Mouse (Mus musculus) hindbrain, postnatal 0 days (tissue): ENCODE measurements at regions not wholly inside any gene's neighbourhood (a gene's known extent, or its start where the extent isn't known, plus 50 kb on each side); places are given as distances from the start of the nearest gene placed in this dataset.
A peak's percentile ranks its signal among the peaks of the same experiment; 100 is the strongest.

Source experiments
- ATAC-seq: fragments of 200-750 bp; cut with Nextera tagmentation; 2 replicates; pipeline ENCODE4 v1.8.0; 2017; ENCODE audit warnings: mild to moderate bottlenecking, moderate TSS enrichment, moderate library complexity
- DNase-seq: peaks from one replicate; pipeline ENCODE4 v3.0.0-alpha.2; 2015; ENCODE audit warnings: low spot score
- H3K27ac ChIP-seq: fragments of 300-500 bp; sonication (generic); 2 replicates; pipeline ENCODE4 v1.5.1; 2014; ENCODE audit warnings: mild to moderate bottlenecking
- H3K27me3 ChIP-seq: fragments of 300-500 bp; sonication (generic); 2 replicates; pipeline ENCODE4 v1.6.1; 2014; ENCODE audit warnings: low read length, mixed read lengths; ENCODE audit not compliant: insufficient read depth
- H3K36me3 ChIP-seq: fragments of 300-500 bp; sonication (generic); 2 replicates; pipeline ENCODE4 v1.6.1; 2014; ENCODE audit warnings: low read length, mixed read lengths; ENCODE audit not compliant: insufficient read depth
- H3K4me1 ChIP-seq: fragments of 300-500 bp; sonication (generic); 2 replicates; pipeline ENCODE4 v1.6.1; 2014; ENCODE audit warnings: antibody characterized with exemption, low read length, mixed read lengths; ENCODE audit not compliant: insufficient read depth
- H3K4me2 ChIP-seq: fragments of 300-500 bp; sonication (generic); 2 replicates; pipeline ENCODE4 v1.6.1; 2014; ENCODE audit warnings: low read depth, mild to moderate bottlenecking, low read length, moderate library complexity, mixed read lengths
- H3K4me3 ChIP-seq: fragments of 300-500 bp; sonication (generic); 2 replicates; pipeline ENCODE4 v1.5.1; 2014; ENCODE audit warnings: low read length
- H3K9ac ChIP-seq: fragments of 300-500 bp; sonication (generic); replicated peaks from 2 replicates; pipeline ENCODE4 v1.6.1; 2014; ENCODE audit warnings: mild to moderate bottlenecking, low read length, moderate library complexity, mixed read lengths
- H3K9me3 ChIP-seq: fragments of 300-500 bp; sonication (generic); 2 replicates; pipeline ENCODE4 v1.6.1; 2016; ENCODE audit warnings: low read length, mixed read lengths
- CTCF ChIP-seq: IDR thresholded peaks from 2 replicates; pipeline ENCODE4 v1.5.1; 2016; ENCODE audit warnings: antibody characterized with exemption, control low read depth, low read depth
- WGBS: fragments of 180-500 bp; shearing (Covaris S2); extraction: QIAGEN DNeasy Blood & Tissue Kit; methylation state at CpG from one replicate; pipeline ENCODE4 v1.1.7; 2014; 5-methylcytosine and 5-hydroxymethylcytosine counted together

- no peak overlapping the region for H3K27ac ChIP-seq
- no peaks in the 10 kb centered on the region for H3K9me3 ChIP-seq
- H3K27me3 ChIP-seq: no peaks in the 10 kb centered on the region
- H3K9ac ChIP-seq: no peak overlapping the region
- H3K36me3 ChIP-seq: no peaks in the 10 kb centered on the region
- H3K4me3 ChIP-seq: no peak overlapping the region
- no peak overlapping the region for H3K4me2 ChIP-seq
- H3K4me1 ChIP-seq: 0 out of 2 replicates have a peak, but pooled peaks cover 4% of the 10 kb centered on the region
- WGBS: 39% methylated on average over 8 of the region's 8 CpGs
- ATAC-seq: peak; percentile 54
- no peak for DNase-seq
- TF ChIP-seq CTCF: no peak
Observed at GRCm38 (mm10) chr5:100259803-100260693, 100.4 kb upstream of the Tmem150c start.

- Histone ChIP-seq H3K4me1 (0 out of 2 replicates have a peak, but pooled peaks cover 4% of the 10 kb centered on the region), H3K36me3 (no peaks in the 10 kb centered on the region), H3K9ac (no peak overlapping the region), H3K9me3 (no peaks in the 10 kb centered on the region), H3K27ac (no peak overlapping the region), H3K27me3 (no peaks in the 10 kb centered on the region), H3K4me2 (0 out of 2 replicates have a peak overlapping the region, but pooled peaks have one; percentile 10), H3K4me3 (no peak overlapping the region)
- no peak for TF ChIP-seq CTCF
- 39% methylated on average over 12 of the region's 12 CpGs for WGBS
- DNase-seq (peak; percentile 77), ATAC-seq (peak; percentile 50)
Observed at GRCm38 (mm10) chr5:100258952-100259710, 99.5 kb upstream of the Tmem150c start.

- Histone ChIP-seq H3K4me3 (no peak overlapping the region), H3K4me1 (0 out of 2 replicates have a peak, but pooled peaks cover 4% of the 10 kb centered on the region), H3K9me3 (no peaks in the 10 kb centered on the region), H3K9ac (no peak overlapping the region), H3K36me3 (no peaks in the 10 kb centered on the region), H3K4me2 (no peak overlapping the region), H3K27ac (no peak overlapping the region), H3K27me3 (no peaks in the 10 kb centered on the region)
- DNase-seq (no peak), ATAC-seq (no peak)
- 80% methylated on average over 9 of the region's 9 CpGs for WGBS
- no peak for TF ChIP-seq CTCF
Observed at GRCm38 (mm10) chr5:100255276-100255675, 95.7 kb upstream of the Tmem150c start.

- DNase-seq: no peak
- Histone ChIP-seq H3K36me3 (no peaks in the 10 kb centered on the region), H3K9me3 (no peaks in the 10 kb centered on the region), H3K27ac (no peak overlapping the region), H3K9ac (no peak overlapping the region), H3K27me3 (no peaks in the 10 kb centered on the region), H3K4me2 (no peak overlapping the region), H3K4me1 (no peaks in the 10 kb centered on the region), H3K4me3 (no peak overlapping the region)
- no peak for TF ChIP-seq CTCF
- no peak for ATAC-seq
- 96% methylated on average over 6 of the region's 6 CpGs for WGBS
Observed at GRCm38 (mm10) chr5:100252036-100252435, 92.4 kb upstream of the Tmem150c start.

- no peaks in the 10 kb centered on the region for H3K9me3 ChIP-seq
- ATAC-seq (no peak), DNase-seq (no peak)
- 0 out of 2 replicates have a peak, but pooled peaks have one; percentile 9 for TF ChIP-seq CTCF
- H3K4me3 ChIP-seq: no peak overlapping the region
- H3K4me1 ChIP-seq: no peaks in the 10 kb centered on the region
- no peak overlapping the region for H3K27ac ChIP-seq
- H3K27me3 ChIP-seq: no peaks in the 10 kb centered on the region
- no peak overlapping the region for H3K4me2 ChIP-seq
- no peaks in the 10 kb centered on the region for H3K36me3 ChIP-seq
- 65% methylated on average over 3 of the region's 3 CpGs for WGBS
- no peak overlapping the region for H3K9ac ChIP-seq
Observed at GRCm38 (mm10) chr5:100249757-100250156, 90.1 kb upstream of the Tmem150c start.

GRCm38 (mm10) chr5:100248611-100249010 is 89.0 kb upstream of the Tmem150c start:
- DNase-seq (no peak), ATAC-seq (no peak)
- Histone ChIP-seq H3K4me1 (no peaks in the 10 kb centered on the region), H3K27ac (no peak overlapping the region), H3K4me2 (no peak overlapping the region), H3K36me3 (no peaks in the 10 kb centered on the region), H3K9ac (no peak overlapping the region), H3K4me3 (no peak overlapping the region), H3K9me3 (no peaks in the 10 kb centered on the region), H3K27me3 (no peaks in the 10 kb centered on the region)
- WGBS: 87% methylated on average over 5 of the region's 5 CpGs
- no peak for TF ChIP-seq CTCF
